Mouse (Mus musculus) intestine, embryonic 16.5 days (tissue): ENCODE results near the gene Tmem170. TPM values are rescaled to one million over a fixed set of nuclear protein-coding genes. Genes with fewer than 3 reads are reported as not detected.
"Not testable (repeated sequence)": the region's sequence is repeated elsewhere in the genome, so short reads cannot be mapped to it uniquely, and the experiment has no call there.

Experiments
- ATAC-seq: fragments of 200-750 bp; cut with Nextera tagmentation; 2 replicates; pipeline ENCODE4 v1.8.0; 2017; ENCODE audit warnings: moderate TSS enrichment, moderate library complexity
- H3K27ac ChIP-seq: fragments of 300-500 bp; sonication (generic); 2 replicates; pipeline ENCODE4 v1.5.1; 2014; ENCODE audit warnings: mild to moderate bottlenecking, low read length
- H3K27me3 ChIP-seq: fragments of 300-500 bp; sonication (generic); replicated peaks from 2 replicates; pipeline ENCODE4 v1.6.1; 2014; ENCODE audit warnings: low read length, control low read depth, mixed read lengths; ENCODE audit not compliant: control insufficient read depth, insufficient read depth
- H3K36me3 ChIP-seq: fragments of 300-500 bp; sonication (generic); 2 replicates; pipeline ENCODE4 v1.6.1; 2014; ENCODE audit warnings: low read length, control low read depth; ENCODE audit not compliant: control insufficient read depth, insufficient read depth
- H3K4me1 ChIP-seq: fragments of 300-500 bp; sonication (generic); 2 replicates; pipeline ENCODE4 v1.6.1; 2014; ENCODE audit warnings: low read length, control low read depth, mixed read lengths; ENCODE audit not compliant: control insufficient read depth, insufficient read depth
- H3K4me2 ChIP-seq: fragments of 300-500 bp; sonication (generic); 2 replicates; pipeline ENCODE4 v1.6.1; 2014; ENCODE audit warnings: low read depth, low read length, control low read depth
- H3K4me3 ChIP-seq: fragments of 300-500 bp; sonication (generic); 2 replicates; pipeline ENCODE4 v1.5.1; 2014; ENCODE audit warnings: mild to moderate bottlenecking, low read length
- H3K9ac ChIP-seq: fragments of 300-500 bp; sonication (generic); 2 replicates; pipeline ENCODE4 v1.6.1; 2014; ENCODE audit warnings: low read depth, low read length
- H3K9me3 ChIP-seq: fragments of 300-500 bp; sonication (generic); 2 replicates; pipeline ENCODE4 v1.6.1; 2016; ENCODE audit warnings: low read length, control low read depth; ENCODE audit not compliant: control insufficient read depth
- WGBS: fragments of 180-500 bp; shearing (Covaris S2); extraction: QIAGEN DNeasy Blood & Tissue Kit; methylation state at CpG from one replicate; pipeline ENCODE4 v1.1.7; 2014; 5-methylcytosine and 5-hydroxymethylcytosine counted together
- polyA plus RNA-seq: library from polyadenylated mRNA; unstranded; fragments of >200 nt; fragmentation: Nextera tagmentation; extraction: Ambion mirVana; gene quantifications from 2 replicates; pipeline ENCODE4 v1.2.1, GENCODE M21; 2015

Gene Tmem170
- polyA plus RNA-seq, 1 experiment from 2014 or later, result 14.9 TPM

DNA sequence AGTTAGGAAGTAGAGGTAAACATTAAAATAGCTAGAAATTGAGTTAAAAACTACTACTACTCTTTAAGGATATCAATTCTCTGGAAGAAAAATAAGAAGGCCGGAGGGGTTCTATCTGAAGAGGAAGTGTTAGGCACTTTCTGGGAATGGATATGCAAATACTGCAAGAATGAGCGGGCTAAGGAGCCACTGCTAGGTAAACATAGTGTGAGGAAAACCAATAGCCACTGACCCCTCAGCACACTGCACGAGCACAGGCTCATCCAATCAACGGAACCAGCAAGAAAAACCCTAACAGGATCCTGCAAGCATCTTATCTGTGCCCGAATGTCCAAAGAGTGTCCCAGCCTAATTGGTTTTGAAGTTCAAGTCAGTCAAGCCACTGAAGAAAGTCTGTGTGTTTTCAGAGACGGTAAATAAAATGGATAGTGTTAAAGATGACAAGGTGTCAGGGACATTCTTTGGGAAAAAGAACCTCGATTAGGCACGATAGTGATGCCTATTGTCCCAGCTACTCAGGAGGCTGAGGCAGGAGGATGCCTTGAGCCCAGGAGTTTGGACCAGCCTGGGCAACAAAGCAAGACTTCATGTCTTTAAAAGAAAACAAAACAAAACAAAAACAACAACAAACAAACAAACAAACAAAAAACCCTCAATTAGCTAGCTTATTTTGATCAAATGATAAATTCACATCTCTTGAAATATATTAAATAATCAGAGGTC is 11.3 kb downstream of the Tmem170 start:
- no peak overlapping the region for H3K27ac ChIP-seq
- no peaks in the 10 kb centered on the region; the same call in 1 of the 2 replicates for H3K36me3 ChIP-seq
- no peak overlapping the region for H3K4me3 ChIP-seq
- H3K27me3 ChIP-seq, result no peaks in the 10 kb centered on the region
- H3K9ac ChIP-seq, result no peak overlapping the region
- no peaks in the 10 kb centered on the region for H3K9me3 ChIP-seq
- WGBS, result 83% methylated on average over 8 of the region's 8 CpGs
- peaks cover 4% of the 10 kb centered on the region; the same call in 1 of the 2 replicates for H3K4me1 ChIP-seq
- peak; percentile 86 for ATAC-seq
- no peak overlapping the region for H3K4me2 ChIP-seq

DNA sequence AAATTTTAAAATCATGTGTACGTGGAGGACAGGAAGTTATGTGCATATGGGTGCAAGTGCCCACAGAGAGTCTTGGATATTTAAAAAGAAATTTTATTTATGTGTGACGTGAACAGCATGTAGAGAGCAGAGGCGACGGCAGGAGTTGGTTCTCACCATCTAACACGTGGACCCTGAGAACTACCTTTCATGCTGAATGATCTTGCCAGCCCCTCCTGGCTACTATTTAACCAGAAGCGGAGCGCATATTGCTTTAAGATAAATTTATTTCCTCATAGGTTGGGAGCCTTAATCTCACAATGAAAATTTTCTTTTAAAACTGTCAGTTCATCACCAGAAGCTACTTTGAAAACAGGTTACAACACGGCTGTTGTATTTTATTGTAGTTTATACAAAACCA is 11.9 kb downstream of the Tmem170 start:
- Histone ChIP-seq H3K4me3 (no peak overlapping the region), H3K27me3 (no peaks in the 10 kb centered on the region), H3K4me1 (peaks cover 4% of the 10 kb centered on the region; the same call in 1 of the 2 replicates), H3K9me3 (no peaks in the 10 kb centered on the region), H3K27ac (no peak overlapping the region), H3K4me2 (no peak overlapping the region), H3K36me3 (no peaks in the 10 kb centered on the region; the same call in 1 of the 2 replicates), H3K9ac (no peak overlapping the region)
- peak; percentile 58 for ATAC-seq
- WGBS, result 61% methylated on average over 8 of the region's 8 CpGs

GRCm38 (mm10) chr8:111863280-111863679 is 13.3 kb downstream of the Tmem170 start:
- Histone ChIP-seq H3K36me3 (no peaks in the 10 kb centered on the region), H3K9me3 (no peaks in the 10 kb centered on the region), H3K4me3 (no peak overlapping the region), H3K4me2 (no peak overlapping the region), H3K27ac (no peak overlapping the region), H3K27me3 (no peaks in the 10 kb centered on the region), H3K9ac (no peak overlapping the region), H3K4me1 (peaks cover 4% of the 10 kb centered on the region; the same call in 1 of the 2 replicates)
- WGBS, result 85% methylated on average over 4 of the region's 4 CpGs
- no peak for ATAC-seq

- Histone ChIP-seq H3K36me3 (no peaks in the 10 kb centered on the region), H3K27ac (no peak overlapping the region), H3K9me3 (no peaks in the 10 kb centered on the region), H3K4me1 (peaks cover 14% of the 10 kb centered on the region; the same call in 1 of the 2 replicates), H3K4me2 (no peak overlapping the region), H3K4me3 (no peak overlapping the region), H3K27me3 (no peaks in the 10 kb centered on the region), H3K9ac (no peak overlapping the region)
- no peak for ATAC-seq
- WGBS, result 89% methylated on average over 12 of the region's 12 CpGs
Measured at GRCm38 (mm10) chr8:111855977-111856376, 20.6 kb downstream of the Tmem170 start.

GRCm38 (mm10) chr8:111853861-111854501 is 22.6 kb downstream of the Tmem170 start, which contains the start of gene Cfdp1:
TSS of gene Cfdp1 (minus strand) at chr8:111854291.
- no peaks in the 10 kb centered on the region for H3K27me3 ChIP-seq
- 0 out of 2 replicates have a peak within 1 kb of the TSS, but pooled peaks have one; percentile 1 for H3K27ac ChIP-seq
- peaks cover 14% of the 10 kb centered on the region; the same call in 1 of the 2 replicates for H3K4me1 ChIP-seq
- peak within 1 kb of the TSS; percentile 86 for H3K4me2 ChIP-seq
- WGBS, result under 1% methylated on average over 53 of the region's 53 CpGs
- H3K9me3 ChIP-seq, result no peaks in the 10 kb centered on the region
- peak within 1 kb of the TSS; percentile 89 for H3K9ac ChIP-seq
- ATAC-seq, result peak; percentile 100
- peak within 1 kb of the TSS; percentile 94 for H3K4me3 ChIP-seq
- H3K36me3 ChIP-seq, result no peaks in the 10 kb centered on the region

DNA sequence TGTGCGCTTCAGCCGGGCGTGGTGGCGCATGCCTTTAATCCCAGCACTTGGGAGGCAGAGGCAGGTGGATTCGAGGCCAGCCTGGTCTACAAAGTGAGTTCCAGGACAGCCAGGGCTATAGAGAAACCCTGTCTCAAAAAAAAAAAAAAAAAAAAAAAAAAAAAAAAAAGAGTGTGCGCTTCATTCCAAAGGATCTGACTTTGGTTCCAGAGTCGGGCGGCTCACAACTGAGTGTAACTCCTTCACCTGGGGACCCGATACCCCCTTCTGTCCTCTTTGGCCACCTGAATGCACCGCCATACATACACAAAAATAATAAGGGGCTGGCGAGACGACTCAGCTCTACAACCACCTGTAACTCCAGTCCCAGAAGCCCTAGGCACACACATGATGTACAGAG is 23.3 kb downstream of the Tmem170 start:
- H3K4me3 ChIP-seq, result peak overlapping the region; percentile 94
- not testable (repeated sequence) for H3K36me3 ChIP-seq, H3K9me3 ChIP-seq, H3K27ac ChIP-seq, ATAC-seq, H3K27me3 ChIP-seq
- 58% methylated on average over 12 of the region's 12 CpGs for WGBS
- peak overlapping the region; percentile 86 for H3K4me2 ChIP-seq
- H3K9ac ChIP-seq, result peak overlapping the region; percentile 89
- peaks cover 14% of the 10 kb centered on the region; the same call in 1 of the 2 replicates for H3K4me1 ChIP-seq

GRCm38 (mm10) chr8:111846746-111847145 is 29.8 kb downstream of the Tmem170 start:
- WGBS, result 95% methylated on average over 6 of the region's 6 CpGs
- ATAC-seq, result no peak
- Histone ChIP-seq H3K4me1 (0 out of 2 replicates have a peak, but pooled peaks cover 3% of the 10 kb centered on the region), H3K9me3 (no peaks in the 10 kb centered on the region), H3K36me3 (no peaks in the 10 kb centered on the region), H3K27me3 (no peaks in the 10 kb centered on the region), H3K4me2 (no peak overlapping the region), H3K4me3 (no peak overlapping the region), H3K9ac (no peak overlapping the region), H3K27ac (no peak overlapping the region)

- 19% methylated on average over 1 of the region's 1 CpGs for WGBS
- no peak overlapping the region for H3K27ac ChIP-seq
- no peaks in the 10 kb centered on the region for H3K27me3 ChIP-seq
- ATAC-seq, result 0 out of 2 replicates have a peak, but pooled peaks have one; percentile 26
- no peaks in the 10 kb centered on the region for H3K9me3 ChIP-seq
- no peak overlapping the region for H3K4me2 ChIP-seq
- peaks cover 16% of the 10 kb centered on the region for H3K36me3 ChIP-seq
- H3K4me3 ChIP-seq, result no peak overlapping the region
- H3K4me1 ChIP-seq, result peaks cover 3% of the 10 kb centered on the region
- H3K9ac ChIP-seq, result no peak overlapping the region
Measured at GRCm38 (mm10) chr8:111835540-111835939, 41.0 kb downstream of the Tmem170 start.

- H3K36me3 ChIP-seq, result peaks cover 11% of the 10 kb centered on the region; the same call in 1 of the 2 replicates
- 56% methylated on average over 6 of the region's 6 CpGs for WGBS
Measured at GRCm38 (mm10) chr8:111834011-111834410, 42.5 kb downstream of the Tmem170 start.

More at GRCm38 (mm10) chr8:111834011-111834410, 42.5 kb downstream of the Tmem170 start:
- Histone ChIP-seq H3K27ac (no peak overlapping the region), H3K9me3 (no peaks in the 10 kb centered on the region), H3K9ac (no peak overlapping the region), H3K27me3 (no peaks in the 10 kb centered on the region), H3K4me1 (peaks cover 6% of the 10 kb centered on the region), H3K4me2 (no peak overlapping the region), H3K4me3 (no peak overlapping the region)
- no peak for ATAC-seq
